In the genomic region with DNA sequence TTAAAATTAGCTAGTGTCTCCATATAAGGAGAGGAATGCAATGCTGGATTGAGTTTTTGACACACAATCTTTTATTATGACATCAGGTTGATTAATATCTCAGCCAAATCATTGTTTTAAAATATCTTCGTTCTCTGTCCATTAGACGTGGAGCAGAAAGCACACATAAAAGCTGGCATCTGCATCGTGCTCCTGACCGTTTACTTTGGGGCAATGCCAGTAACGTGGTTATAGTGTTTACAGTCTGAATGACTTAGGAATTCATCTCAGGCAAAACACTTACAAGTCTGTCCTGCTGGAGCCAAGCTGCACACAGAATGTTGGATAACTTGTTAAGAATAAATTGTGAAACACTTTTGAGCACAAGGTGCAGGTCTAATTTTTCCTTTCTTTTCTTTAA, we compare ENCODE assay signal across 12 mouse cellular contexts.
DNase-seq lines count a peak whose midpoint lies in the region; ATAC-seq lines count a peak whose summit lies in the region.
"Had no signal": no experiment of that assay in that cellular context is flagged by ENCODE, and none has a peak within 500 bp of the region (broad histone marks: within the 10 kb centered on the region; RNA-seq: fewer than 3 reads in every experiment).

No protein-coding gene starts in this region.

- H3K27me3 ChIP-seq in stomach, embryonic 16.5 days (ENCODE audit: control insufficient read depth, insufficient read depth, low read length), result no peaks in the 10 kb centered on the region
- H3K27me3 ChIP-seq: embryonic facial prominence, embryonic 12.5 days; liver, embryonic 12.5 days had no signal

- ATAC-seq in stomach, embryonic 16.5 days (ENCODE audit: insufficient read depth, low FRiP score), result peak; percentile 90
- no peak for ATAC-seq in erythroid progenitor cell, adult 5-6 weeks (replicated peaks; ENCODE audit: low FRiP score, poor library complexity, severe bottlenecking)
- ATAC-seq: activated CD4-positive, CD25-positive, alpha-beta regulatory T cell, adult 4 months; liver, embryonic 12.5 days had no signal

- H3K9ac ChIP-seq in stomach, embryonic 16.5 days (ENCODE audit: low read length), result no peak overlapping the region
- H3K9ac ChIP-seq: embryonic facial prominence, embryonic 12.5 days; liver, embryonic 12.5 days had no signal

- DNase-seq in heart, adult 18-20 months, result peak; percentile 13 to 29
- no peak for DNase-seq in heart, adult 11 months
- DNase-seq in ovary, postnatal 14 days (ENCODE audit: low spot score), result peak; percentile 7
- DNase-seq in ovary, postnatal 36 days (ENCODE audit: low spot score), result no peak
- DNase-seq in kidney, postnatal 36 days, result peak; percentile 36 to 53
- DNase-seq in right cerebral cortex, postnatal 25 days, result no peak
- DNase-seq: cerebellum, adult 18-20 months had no signal

- H3K4me2 ChIP-seq in stomach, embryonic 16.5 days (ENCODE audit: low read depth, low read length), result no peak overlapping the region
- H3K4me2 ChIP-seq: embryonic facial prominence, embryonic 12.5 days; liver, embryonic 12.5 days had no signal

- no peak overlapping the region for H3K27ac ChIP-seq in stomach, embryonic 16.5 days (ENCODE audit: low read length)
- H3K27ac ChIP-seq: embryonic facial prominence, embryonic 12.5 days; liver, embryonic 12.5 days had no signal

- no peaks in the 10 kb centered on the region for H3K9me3 ChIP-seq in stomach, embryonic 16.5 days (replicated peaks; ENCODE audit: control insufficient read depth, low read length)
- H3K9me3 ChIP-seq: embryonic facial prominence, embryonic 12.5 days; liver, embryonic 12.5 days had no signal

- H3K36me3 ChIP-seq in stomach, embryonic 16.5 days (ENCODE audit: control insufficient read depth, insufficient read depth, low read length), result no peaks in the 10 kb centered on the region
- H3K36me3 ChIP-seq: embryonic facial prominence, embryonic 12.5 days; liver, embryonic 12.5 days had no signal

- WGBS in stomach, embryonic 16.5 days, result 10% methylated on average over 5 of the region's 5 CpGs

- H3K4me3 ChIP-seq in stomach, embryonic 16.5 days (replicated peaks; ENCODE audit: low read length), result no peak overlapping the region
- H3K4me3 ChIP-seq: embryonic facial prominence, embryonic 12.5 days; liver, embryonic 12.5 days had no signal

- peaks cover 2% of the 10 kb centered on the region; the same call in 1 of the 2 replicates for H3K4me1 ChIP-seq in stomach, embryonic 16.5 days (ENCODE audit: control insufficient read depth, insufficient read depth, low read length)
- H3K4me1 ChIP-seq: embryonic facial prominence, embryonic 12.5 days; liver, embryonic 12.5 days had no signal

Comparison
In these comparisons a context has a peak if more than half of its experiments do, and no peak if none do; other contexts are left out.
1. DNase-seq: peak in heart, adult 18-20 months (2 of 2), ovary, postnatal 14 days (single experiment) and kidney, postnatal 36 days (2 of 2); none in heart, adult 11 months (single experiment), ovary, postnatal 36 days (single experiment) and right cerebral cortex, postnatal 25 days (single experiment).